Mouse (Mus musculus) erythroblast, adult 5-6 weeks (primary cell): ENCODE results near the gene Micu1. TPM values are rescaled to one million over a fixed set of nuclear protein-coding genes. Genes with fewer than 3 reads are reported as not detected.
A peak's percentile ranks its signal among the peaks of the same experiment; 100 is the strongest.

Experiments
- ATAC-seq: replicated peaks from 2 replicates; pipeline ENCODE4 v1.8.0; 2016; ENCODE audit warnings: moderate number of reproducible peaks, mild to moderate bottlenecking, moderate TSS enrichment, inconsistent platforms; ENCODE audit not compliant: poor library complexity, low FRiP score, severe bottlenecking
- total RNA-seq, 2 experiments: library from RNA; stranded (forward) in 1 of 2; stranded (reverse) in 1 of 2; fragments of 150-400 nt in 1 of 2; fragments of 200-764, 138-1000 nt in 1 of 2; gene quantifications; 2 replicates each; pipeline versions ENCODE4 v1.2.3 to v1.2.4; 2015 to 2017; ENCODE audit warnings: low replicate concordance in 2 of 2

Micu1 gene
- total RNA-seq, 2 experiments from 2014 or later, result 59.9 to 62.8 TPM

DNA sequence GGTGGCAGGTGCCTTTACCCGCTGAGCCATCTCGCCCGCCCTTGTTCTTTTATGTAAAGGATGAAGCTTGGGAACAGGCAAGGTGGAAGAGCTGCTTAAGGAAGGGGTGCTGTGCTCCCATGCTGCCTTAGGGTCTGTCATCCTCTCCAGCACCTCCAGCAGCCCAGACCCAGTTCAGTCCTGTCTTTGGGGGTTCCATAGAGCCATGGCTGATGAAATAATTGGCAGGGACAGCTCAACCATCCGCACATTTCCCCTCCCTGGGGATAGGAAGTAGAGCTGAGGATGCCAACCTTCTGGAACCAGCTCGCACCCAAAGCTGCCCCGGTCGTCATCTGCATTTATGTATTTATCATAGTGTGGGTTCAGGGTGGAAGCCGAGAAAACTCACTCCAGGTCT lies 9.8 kb downstream of the Micu1 start:
- ATAC-seq, result no peak

DNA sequence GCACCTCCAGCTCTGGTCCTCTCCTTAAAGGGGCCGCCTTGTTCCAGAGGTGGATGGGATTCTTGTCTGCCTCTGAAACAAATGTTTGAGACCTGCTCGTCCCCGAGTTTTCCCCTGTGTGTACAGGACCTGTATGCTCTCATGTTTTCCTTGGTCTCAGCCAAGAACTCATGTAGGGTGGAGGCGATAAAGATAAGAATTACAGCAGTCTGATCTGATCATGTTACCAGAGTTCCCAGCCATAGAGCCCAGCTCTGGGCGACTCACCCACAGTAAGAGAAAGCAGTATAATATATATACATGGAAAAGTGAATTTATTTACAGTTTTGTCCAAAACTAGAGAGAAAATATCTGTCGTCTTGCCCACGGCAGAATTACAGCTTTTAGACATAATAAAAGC lies 17.7 kb downstream of the Micu1 start:
- no peak for ATAC-seq

DNA sequence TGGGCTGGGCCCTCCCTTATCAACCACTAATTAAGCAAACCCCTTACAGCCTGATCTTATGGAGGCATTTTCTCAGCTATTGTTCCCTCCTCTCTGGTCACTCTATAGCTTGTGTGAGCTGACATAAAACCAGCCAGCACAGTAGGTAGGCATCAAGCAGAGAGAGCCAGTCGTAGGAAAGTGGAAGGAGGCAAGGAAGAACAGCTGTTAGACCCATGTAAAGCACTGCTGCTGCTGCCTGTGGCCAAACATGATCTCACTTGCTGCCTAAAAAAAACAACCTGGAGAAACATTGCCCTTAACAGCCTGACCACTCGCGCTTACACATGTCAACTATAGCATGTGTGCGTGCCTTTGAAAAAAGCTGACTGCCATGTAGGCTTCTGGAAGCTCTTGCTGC lies 19.3 kb downstream of the Micu1 start:
- ATAC-seq, result no peak

DNA sequence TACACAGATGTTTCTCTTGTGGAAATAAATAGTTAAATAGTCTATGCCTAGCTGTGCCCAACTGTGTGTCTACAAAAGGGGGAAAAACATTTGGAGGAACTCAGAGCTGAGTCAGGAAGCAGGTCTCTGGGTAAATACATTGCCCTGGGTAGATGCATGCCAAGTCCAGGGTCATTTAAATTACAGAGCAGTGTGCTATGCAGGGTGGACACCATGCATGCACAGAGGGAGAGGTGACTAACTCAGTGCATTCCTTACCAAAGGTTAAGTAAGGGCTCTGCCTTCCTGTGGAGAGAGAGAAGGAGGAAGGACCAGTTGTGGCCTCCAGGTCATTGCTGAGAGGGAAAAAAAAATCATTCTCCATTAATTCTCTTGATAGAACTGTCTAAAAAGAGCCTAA lies 22.4 kb downstream of the Micu1 start:
- ATAC-seq, result no peak; the same call in 1 of the 2 replicates

DNA sequence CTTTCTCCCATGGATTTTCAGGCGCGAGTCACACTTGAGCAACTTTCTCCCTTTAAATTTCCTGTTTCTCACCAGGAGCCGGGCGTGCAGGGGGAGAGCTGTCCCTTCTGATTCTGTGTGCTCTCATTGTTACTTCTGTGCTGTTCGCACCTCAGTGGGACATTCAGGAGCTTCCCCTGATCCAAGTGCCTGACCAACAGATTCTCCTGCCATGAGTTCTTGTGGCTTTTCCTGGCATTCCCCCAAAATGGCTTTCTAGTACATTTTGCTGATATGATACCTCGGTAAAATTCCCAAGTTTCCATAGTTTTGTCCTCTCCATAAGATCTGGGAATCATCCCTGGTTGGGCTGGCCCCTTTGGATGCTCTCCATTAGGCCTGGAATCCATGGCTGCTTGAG lies 25.0 kb downstream of the Micu1 start:
- ATAC-seq, result no peak

DNA sequence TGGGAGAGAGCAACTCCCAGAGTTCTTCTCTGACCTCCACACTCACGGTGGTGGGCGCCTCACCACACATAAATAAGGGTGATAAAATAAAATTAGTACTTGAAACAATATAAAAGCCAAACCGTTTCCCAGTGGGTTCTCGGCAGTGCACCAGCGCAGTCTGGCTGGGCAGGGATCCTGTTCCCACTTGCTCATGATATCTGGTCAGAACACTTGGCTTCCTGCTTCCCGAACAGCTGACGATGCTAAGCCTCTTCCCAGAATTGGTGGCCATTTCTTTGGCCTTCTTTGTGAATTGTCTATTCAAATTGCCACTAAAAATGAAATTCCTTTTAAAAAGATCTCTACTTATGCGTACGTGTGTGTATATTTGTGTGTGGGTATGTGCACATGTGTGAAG lies 27.0 kb downstream of the Micu1 start:
- ATAC-seq, result no peak

DNA sequence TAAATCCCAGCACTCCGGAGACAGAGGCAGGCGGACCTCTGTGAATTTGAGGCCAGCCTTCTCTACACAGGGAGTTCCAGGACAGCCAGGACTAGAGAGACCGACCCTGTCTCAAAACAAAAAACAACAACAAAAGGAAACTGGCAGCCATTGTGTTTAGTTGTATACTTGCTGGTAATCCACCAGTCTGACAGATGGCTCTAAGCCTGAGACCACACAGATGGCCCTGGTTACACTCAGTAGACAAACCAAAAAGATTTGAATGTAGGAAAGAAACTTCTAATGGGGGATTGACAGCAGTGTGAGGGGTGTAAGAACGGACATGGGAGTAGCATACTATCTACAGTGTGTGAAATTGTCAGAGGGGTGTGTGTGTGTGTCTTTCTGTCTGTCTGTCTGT lies 27.6 kb downstream of the Micu1 start:
- ATAC-seq, result no peak

DNA sequence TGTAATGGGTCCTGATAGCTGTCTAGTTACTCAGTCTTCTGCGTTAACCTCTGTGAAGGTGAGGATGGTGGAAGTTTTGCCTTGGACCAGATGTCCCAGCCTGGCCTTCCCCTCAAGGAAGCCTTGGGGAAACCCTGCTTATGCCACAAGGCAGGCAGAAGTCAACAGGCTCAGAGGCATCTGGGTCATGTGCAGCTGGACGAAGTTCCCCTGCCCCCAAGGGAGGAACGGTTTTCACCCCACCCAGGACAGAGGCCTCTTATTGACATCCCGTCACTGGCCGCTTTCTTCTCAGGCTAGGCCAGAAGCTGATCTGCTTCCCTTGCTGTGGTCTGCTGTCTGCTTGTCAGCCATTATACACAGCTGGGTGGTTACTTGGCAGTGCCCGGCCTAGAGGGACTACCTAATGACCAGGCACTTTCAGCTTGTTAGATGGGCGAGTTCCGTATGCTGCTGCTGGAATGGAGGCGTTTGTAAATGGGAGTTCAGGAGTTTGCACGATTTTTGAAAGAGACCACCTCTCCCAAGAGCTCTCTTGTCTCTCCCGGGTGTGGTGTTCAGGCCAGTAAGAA lies 33.8 kb downstream of the Micu1 start:
- ATAC-seq, result 0 out of 2 replicates have a peak, but pooled peaks have one; percentile 15

DNA sequence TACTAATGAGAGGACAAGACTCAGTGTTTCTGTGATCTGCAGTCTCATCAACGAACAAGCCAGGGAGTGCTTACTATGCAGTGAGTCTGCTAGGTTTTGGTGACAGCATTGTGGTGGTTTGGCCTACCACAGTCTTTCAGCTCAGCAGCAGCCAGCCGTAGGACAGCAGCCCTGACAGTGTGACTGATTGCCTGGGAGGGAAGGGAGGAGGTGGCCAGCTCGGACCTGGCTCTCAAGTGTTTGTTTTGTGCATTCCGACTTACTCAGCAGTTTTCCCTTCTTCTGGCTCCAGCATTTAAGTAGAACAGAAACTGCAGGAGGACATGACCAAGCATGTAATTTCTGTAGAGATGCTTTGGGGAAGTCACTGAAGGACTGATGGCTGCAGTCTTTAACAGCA lies 39.2 kb downstream of the Micu1 start:
- ATAC-seq, result no peak

DNA sequence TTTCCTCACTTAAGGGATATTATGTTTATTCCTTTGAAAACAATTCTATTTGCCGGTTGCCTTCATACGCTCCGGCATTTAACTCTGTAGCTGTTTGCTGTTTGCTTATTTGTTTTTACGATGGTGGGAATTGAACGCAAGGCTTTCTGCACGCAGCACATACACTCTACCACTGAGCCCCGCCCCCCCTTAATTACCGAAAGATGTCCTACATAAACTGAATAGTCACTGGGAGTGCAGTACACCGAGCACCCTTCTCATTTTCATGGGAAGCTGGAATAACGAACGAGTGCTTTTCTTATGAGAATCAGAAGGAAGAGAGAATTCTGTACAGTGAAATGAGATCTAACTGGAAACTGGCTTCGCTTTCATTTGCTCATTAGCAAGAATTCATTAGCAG lies 41.1 kb downstream of the Micu1 start:
- ATAC-seq, result no peak

DNA sequence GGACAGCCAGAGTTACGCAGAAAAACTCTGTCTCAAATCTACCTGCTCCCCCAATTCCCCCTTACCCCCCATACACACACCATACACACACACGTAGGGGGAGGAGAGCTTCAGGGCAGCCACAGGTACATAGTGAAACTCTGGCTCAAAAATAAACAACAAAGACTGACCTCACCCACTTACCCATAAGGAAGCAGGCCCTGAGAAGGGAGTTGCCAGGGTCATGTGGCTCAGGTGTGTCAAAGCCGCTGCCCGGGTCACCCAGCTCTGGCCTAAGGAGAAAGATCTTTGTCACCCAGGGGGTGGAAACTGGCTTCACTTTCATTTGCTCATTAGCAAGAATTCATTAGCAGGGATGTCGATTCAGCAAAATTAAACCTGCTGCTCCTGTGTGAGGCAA lies 41.7 kb downstream of the Micu1 start:
- no peak for ATAC-seq

DNA sequence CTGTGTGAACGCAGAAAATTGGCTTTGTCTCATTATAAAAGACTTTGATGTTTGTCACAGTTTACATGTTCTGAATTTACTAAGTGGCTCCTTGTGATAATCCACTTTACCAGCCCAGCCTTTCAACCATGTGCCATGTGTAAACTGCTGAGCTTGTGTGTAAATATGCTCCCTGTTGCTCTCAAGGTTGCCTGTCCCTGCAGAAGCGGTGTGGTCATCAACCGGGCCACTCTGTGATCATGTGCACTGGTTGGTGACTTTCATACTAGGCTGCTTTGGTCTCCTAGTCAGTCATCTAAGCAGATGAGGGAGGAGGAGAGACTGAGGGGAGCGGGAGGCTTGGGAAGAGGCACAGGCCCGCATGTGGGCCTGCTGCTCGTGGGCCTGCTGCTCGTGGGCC lies 45.1 kb downstream of the Micu1 start:
- ATAC-seq, result no peak

DNA sequence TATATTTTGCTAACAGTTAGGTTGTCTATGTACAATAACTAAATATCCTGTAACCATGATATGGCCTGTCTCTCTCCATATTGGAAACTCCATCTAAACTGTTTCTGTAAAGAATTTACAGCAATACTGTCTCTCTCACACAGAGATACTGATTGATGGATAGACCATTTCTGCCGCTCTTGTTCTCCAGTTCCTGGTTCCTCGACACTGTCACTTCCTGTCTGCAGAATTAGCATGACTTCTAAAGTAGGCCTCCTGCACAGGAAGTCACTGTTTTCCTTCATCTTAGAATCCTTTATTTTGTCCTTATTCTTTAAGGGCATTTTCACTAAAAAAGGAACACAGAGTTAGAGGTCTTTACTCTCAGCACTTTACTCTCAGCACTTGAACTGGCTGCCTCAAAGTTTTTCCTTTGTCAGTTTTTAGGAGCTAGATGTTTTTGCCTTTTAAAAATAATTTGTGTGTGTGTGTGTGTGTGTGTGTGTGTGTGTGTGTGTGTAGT lies 46.5 kb downstream of the Micu1 start:
- no peak for ATAC-seq

DNA sequence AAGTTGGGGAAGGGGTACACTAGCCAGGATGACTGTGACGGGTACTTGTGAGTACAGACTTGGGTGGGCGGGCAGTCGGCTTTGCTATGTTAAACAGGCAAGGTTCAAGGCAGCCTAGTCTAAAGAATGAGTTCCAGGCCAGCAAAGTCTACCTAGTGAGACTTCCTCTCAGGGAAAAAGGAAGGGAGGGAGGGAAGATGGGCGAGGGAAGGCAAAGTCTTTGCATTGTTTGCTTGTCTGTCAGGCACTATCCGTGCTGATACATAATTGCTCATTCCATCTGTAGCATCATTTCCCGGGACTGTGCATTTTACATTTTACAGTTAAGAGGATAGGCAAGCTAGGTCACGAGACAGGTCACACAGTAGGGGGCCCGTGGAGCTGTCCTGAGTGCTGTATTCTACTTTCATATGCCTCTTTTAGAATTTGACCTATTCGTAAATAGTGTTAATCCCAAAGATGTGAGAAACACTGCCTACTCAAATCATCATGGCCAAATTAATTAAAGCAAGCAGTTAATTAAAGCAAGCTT lies 51.3 kb downstream of the Micu1 start:
- ATAC-seq, result no peak

DNA sequence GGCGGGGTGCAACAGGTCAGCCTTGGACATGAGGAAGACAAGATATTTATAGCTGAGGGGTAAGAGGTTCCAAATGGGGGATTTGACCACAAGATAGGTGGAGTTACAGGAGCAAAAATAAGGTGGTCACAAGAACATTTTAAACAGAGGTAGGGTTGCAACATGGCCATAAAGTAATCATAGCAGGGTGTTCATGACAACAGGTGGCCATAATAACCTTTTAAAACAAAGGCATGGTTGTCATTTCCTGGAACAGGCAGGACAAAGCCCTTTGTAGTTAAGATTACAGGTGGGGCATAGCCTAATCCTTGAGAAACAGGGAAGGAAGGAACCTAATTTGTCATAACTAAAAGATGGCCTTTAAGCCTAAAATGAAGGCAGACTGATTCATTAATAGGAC lies 51.8 kb downstream of the Micu1 start:
- ATAC-seq, result no peak

DNA sequence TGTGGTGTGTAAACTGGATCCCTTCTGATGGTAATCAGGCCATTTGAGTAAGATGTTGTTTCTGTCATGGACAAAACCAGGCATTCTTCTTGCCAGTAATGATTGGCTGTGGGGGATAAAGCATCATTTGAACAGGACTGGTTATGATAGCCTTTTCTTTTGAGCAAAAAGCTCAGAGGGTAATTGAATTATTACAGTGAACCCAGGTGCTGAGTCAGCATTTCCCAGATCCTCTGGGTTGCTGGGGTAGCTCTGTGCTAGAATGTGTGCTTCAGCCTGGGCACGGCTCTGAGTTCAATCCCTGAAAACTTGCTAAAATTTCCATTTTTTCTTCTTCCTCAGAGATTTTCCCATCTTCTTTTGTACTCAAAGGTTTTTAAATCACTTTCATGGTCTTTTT lies 52.6 kb downstream of the Micu1 start:
- ATAC-seq, result no peak

DNA sequence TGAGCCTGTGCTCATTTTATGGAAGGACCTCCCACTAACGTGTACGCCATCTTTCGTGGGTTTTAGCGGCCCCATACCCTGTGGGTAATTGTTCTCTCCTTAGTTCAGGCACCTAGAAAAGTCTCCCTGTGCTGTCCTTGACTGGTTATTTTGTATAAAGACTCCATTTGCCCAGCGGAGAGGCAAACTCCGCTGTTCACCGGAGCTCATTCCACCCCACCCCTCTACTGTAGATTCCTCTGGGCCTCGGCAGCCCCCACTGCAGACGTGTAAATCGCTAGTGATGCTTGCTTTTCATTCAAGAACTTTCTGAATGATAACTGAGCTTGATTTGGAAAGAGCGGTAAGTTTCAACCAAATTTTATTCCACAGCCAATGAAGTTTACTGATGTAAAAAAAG lies 53.4 kb downstream of the Micu1 start:
- ATAC-seq, result no peak

DNA sequence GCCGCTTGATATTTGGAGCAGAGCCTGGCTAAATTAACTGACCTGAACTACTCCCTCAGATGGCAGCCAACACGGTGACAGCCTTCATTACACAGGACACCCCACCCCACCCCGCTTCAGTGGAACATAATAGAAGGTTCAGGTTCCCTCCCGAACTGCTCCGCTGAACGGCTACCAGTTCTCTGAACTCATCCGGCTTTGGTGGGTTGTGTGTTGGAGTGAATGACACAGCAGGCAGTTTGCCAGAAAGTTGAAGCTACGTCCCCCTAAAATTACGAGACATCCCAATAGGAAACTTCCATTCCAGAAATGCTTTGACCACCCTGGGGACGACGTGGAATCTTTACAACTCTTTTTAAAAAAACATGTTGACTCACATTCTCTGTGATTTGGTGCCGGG lies 53.8 kb downstream of the Micu1 start:
- no peak for ATAC-seq

DNA sequence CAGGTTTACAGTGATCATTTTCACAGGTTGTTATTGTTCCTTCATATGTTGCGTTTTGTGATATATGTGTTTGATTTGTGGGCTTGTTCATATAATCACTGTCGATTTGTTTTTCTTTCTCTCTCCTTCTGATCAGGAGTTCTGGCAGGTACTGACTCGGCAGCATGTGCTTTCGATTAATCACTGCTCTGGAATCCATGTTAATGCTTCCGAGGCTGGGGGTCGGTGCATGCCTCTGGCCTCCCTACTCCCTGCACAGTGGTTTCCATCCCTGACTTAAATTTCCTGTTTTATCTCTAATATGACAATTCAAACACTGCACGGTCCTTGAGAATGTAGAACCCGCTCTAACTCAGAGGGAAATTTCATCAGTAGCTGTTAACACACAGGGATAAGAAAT lies 54.3 kb downstream of the Micu1 start:
- ATAC-seq, result no peak

DNA sequence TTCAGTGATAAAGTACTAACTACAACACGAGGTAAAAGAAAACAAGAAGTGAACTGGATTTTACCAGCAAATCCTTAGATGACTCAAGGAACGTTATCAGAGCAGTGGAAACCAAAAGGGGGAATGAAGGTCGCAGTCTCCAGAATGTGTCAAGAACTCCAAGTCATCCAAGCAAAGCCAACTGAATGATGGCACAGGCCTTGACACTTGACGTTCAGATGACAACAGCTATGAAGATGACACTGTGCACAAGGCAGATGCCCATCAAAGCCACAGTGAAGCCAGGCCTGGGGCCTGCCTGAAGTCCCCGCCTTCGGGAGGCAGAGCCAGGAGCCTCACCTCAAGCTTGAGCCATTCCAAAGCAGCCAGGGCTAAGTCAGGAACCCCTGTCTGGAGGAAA lies 62.5 kb downstream of the Micu1 start:
- no peak for ATAC-seq

DNA sequence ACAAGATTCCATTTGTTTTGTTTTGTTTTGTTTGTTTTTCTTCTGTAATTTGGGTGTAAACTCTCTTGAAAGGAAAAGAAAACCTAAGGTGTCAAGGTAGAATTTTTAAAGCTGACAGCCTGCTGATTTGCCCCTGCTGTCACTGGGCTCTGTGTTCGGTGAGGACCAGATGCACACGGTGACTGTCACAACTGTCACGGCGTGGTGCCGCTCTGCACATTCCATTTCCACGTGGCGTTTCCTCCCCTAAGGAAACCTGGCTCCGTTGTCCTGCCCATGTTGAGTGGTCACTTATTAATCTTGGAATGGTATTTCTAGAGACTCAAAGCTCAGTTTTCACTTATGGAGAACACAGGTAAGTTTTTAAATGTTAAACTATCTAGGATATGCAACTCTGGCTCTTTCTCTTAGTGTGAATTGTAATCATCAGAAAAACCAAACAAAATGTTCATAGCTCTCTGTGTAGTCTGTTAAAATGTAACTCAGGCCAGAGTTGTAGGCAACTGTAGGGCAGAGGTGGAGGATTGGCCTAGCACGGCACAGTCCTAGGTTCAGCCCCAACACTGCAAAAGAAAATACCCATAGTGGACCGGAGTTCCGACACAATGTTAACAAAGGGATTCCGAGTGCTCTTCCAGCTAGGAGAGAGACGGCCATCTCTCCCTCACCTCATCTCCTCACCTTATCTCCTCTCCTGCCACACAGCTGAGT lies 66.2 kb downstream of the Micu1 start:
- no peak for ATAC-seq
